Mouse (Mus musculus): ENCODE measurements around the gene Rhbdf2. TPM values are rescaled to one million over a fixed set of nuclear protein-coding genes. Genes with fewer than 3 reads are reported as not detected.
"Not testable (repeated sequence)": the region's sequence is repeated elsewhere in the genome, so short reads cannot be mapped to it uniquely, and the experiment has no call there.

Rhbdf2 gene
- total and polyA plus RNA-seq, 3 experiments = 6.4 to 13.7 TPM; not detected in 1

DNA sequence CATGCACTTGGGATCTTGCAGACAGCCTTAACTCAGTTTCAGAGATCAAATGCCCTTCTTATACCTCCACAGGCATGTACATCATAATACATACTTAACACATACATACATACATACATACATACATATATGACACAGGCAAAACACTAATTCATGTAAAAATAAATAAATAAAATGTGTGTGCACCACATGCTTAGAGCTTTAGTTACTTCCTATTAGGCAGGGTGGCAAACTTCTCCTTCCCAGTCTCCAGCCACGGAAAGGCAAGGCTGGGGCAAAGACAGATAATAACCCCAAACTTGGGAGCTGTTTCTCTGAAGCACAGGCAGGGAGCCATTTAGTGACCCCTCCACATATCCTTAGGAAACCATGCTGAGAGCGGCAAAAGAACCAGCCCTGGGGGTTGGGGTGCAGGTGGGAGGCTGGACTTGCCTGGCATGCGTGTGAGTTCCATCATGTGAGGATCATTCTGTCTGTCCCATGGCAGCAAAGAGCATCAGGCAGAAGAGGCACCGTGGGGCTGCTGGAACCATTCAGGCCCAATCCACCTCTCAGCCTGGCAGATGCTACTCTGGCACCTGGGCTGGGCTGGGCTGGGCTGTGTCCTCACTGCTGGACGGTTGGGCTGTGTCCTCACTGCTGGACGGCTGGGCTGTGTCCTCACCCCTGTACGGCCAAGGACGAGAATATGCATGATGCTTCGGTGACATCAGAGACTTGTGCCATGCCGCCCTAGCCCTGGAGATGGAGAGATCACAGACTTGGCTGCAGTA, at the start of gene Rhbdf2 (continued):
- no peak for TF ChIP-seq TAL1 (IDR thresholded peaks at IDR 0.05; ENCODE audit: low read length)
- no peak for TF ChIP-seq ZKSCAN1 (IDR thresholded peaks at IDR 0.05; ENCODE audit: low read depth, low read length)

DNA sequence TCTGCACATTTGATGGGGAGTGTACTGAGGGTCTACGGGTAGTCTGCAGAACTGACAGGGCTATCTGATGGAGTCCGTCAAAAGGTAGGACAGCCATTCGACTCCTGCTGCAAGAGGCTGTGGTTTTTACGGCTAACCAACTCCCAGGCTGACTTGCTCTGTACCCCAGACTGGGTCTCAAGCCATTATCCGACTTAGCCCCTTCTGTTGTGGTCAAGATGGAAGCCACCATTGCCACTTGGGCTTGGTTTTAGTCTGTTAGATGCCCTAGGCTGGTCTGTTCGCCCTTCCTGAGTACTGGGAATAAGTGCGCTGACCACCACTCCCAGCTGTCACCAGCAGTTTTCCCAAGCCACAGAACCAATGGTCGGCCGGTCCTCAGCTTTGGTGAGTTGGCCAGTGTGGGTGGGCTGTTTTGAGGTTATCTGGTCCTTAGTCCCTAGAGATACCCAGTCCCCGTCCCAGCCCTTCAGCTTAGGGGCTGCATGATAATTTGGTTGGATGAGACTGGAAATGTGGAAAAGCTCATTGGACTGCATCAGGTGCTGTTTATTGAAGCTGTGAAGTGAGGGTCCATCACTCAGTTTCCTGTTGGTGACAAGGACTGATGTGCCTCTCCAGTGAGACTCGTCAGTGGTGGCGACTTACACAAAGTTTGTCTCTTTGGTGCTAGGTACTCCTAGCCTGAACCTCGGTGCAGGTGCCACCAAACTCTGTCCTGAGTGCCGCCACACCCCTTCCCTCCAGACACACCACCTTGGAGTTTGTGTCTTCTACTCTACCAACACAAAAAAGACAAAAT, 49.6 kb upstream of the Rhbdf2 start:
- no peaks in the 10 kb centered on the region for H3K27me3 ChIP-seq (ENCODE audit: control insufficient read depth in 1 of 2, insufficient read depth in 2 of 2, low read length in 2 of 2)
- TF ChIP-seq POLR2A (IDR thresholded peaks at IDR 0.05; ENCODE audit: control insufficient read depth in 1 of 2, insufficient read depth in 1 of 2, low read depth in 1 of 2, low read length in 2 of 2, poor library complexity in 1 of 2) (peak; percentile 42 to 68; a peak in 3 of 4 replicates), MAX (IDR thresholded peaks at IDR 0.05; ENCODE audit: low read length) (no peak), BHLHE40 (IDR thresholded peaks at IDR 0.05; ENCODE audit: borderline replicate concordance, low read depth, low read length) (no peak), SMC3 (IDR thresholded peaks at IDR 0.05; ENCODE audit: low read depth, low read length) (peak; percentile 8; the same call in 1 of the 2 replicates), POLR2AphosphoS2 (IDR thresholded peaks at IDR 0.05; ENCODE audit: low read length) (peak; percentile 96), TAL1 (IDR thresholded peaks at IDR 0.05; ENCODE audit: low read length) (no peak), MAFK (IDR thresholded peaks at IDR 0.05; ENCODE audit: borderline replicate concordance, low read depth, low read length) (no peak), MXI1 (IDR thresholded peaks at IDR 0.05; ENCODE audit: low read depth, low read length) (no peak), SIN3A (IDR thresholded peaks at IDR 0.05; ENCODE audit: low read length) (no peak), E2F4 (IDR thresholded peaks at IDR 0.05; ENCODE audit: borderline replicate concordance, low read depth, low read length) (no peak), ELF1 (IDR thresholded peaks at IDR 0.05; ENCODE audit: low read depth, low read length) (no peak), NRF1 (IDR thresholded peaks at IDR 0.05; ENCODE audit: insufficient read depth, low read depth, low read length, poor library complexity, severe bottlenecking) (no peak), ETS1 (IDR thresholded peaks at IDR 0.05; ENCODE audit: low read depth, low read length) (no peak), TCF12 (IDR thresholded peaks at IDR 0.05; ENCODE audit: low read depth, low read length) (no peak), ZMIZ1 (IDR thresholded peaks at IDR 0.05; ENCODE audit: low read depth, low read length) (peak; percentile 78; the same call in 1 of the 2 replicates), MYC (IDR thresholded peaks at IDR 0.05; ENCODE audit: low read depth, low read length) (peak; percentile 26; the same call in 1 of the 2 replicates), ZC3H11A (IDR thresholded peaks at IDR 0.05; ENCODE audit: low read depth, low read length) (no peak), NELFE (IDR thresholded peaks at IDR 0.05; ENCODE audit: low read depth, low read length) (peak; percentile 33; the same call in 1 of the 2 replicates), ZNF384 (IDR thresholded peaks at IDR 0.05; ENCODE audit: low read depth, low read length) (no peak)
- H3K79me2 ChIP-seq (ENCODE audit: control insufficient read depth, insufficient read depth, low read length, poor library complexity) = peaks cover 35% of the 10 kb centered on the region
- no peaks in the 10 kb centered on the region for H3K9me3 ChIP-seq (replicated peaks; ENCODE audit: insufficient read depth, low read length)
- peak; percentile 46 for DNase-seq (ENCODE audit: low read depth, low spot score)
- H3K36me3 ChIP-seq (ENCODE audit: control insufficient read depth in 1 of 2, insufficient read depth in 2 of 2, low read length in 2 of 2) = peaks cover 11 to 26% of the 10 kb centered on the region in 2 experiments
- no peak overlapping the region for H3K4me3 ChIP-seq (ENCODE audit: control insufficient read depth in 1 of 2, insufficient read depth in 1 of 2, low read depth in 2 of 2, low read length in 2 of 2)
- no peak overlapping the region for H3K9ac ChIP-seq (ENCODE audit: control insufficient read depth, low read depth, low read length, poor library complexity, severe bottlenecking)
- H3K27ac ChIP-seq (ENCODE audit: control insufficient read depth, low read depth, low read length) = no peak overlapping the region
- peaks cover 0 to 17% of the 10 kb centered on the region in 2 experiments; a peak in 2 of 4 replicates for H3K4me1 ChIP-seq (ENCODE audit: control insufficient read depth in 1 of 2, insufficient read depth in 2 of 2, low read length in 2 of 2)

DNA sequence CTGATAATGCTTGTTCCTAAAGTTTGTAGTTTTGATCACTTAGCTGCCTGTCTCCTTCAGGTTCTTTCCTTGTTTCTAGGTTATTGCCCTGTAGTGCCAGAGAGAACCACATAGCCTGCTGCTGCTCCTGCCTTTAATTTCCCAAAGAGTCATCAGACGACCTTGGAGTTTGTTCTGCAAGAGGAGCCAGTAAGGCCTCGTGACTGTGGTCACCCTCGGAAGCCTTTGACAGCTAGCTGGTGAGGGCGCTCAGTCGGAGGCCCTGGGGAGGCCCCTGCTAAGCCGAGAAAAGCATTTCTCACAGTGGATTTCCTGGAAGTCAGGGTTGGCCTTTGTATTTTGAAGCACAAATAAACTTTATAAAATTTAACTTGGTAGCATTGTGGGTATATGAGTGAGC, 48.6 kb upstream of the Rhbdf2 start:
- not testable (repeated sequence) for H3K4me3 ChIP-seq (ENCODE audit: control insufficient read depth in 1 of 2, insufficient read depth in 1 of 2, low read depth in 2 of 2, low read length in 2 of 2); H3K9ac ChIP-seq (ENCODE audit: control insufficient read depth, low read depth, low read length, poor library complexity, severe bottlenecking); DNase-seq (ENCODE audit: low read depth, low spot score); H3K27ac ChIP-seq (ENCODE audit: control insufficient read depth, low read depth, low read length); H3K27me3 ChIP-seq (ENCODE audit: control insufficient read depth in 1 of 2, insufficient read depth in 2 of 2, low read length in 2 of 2); H3K9me3 ChIP-seq (replicated peaks; ENCODE audit: insufficient read depth, low read length)
- Histone ChIP-seq H3K36me3 (ENCODE audit: control insufficient read depth in 1 of 2, insufficient read depth in 2 of 2, low read length in 2 of 2) (peaks cover 11 to 27% of the 10 kb centered on the region in 2 experiments), H3K79me2 (ENCODE audit: control insufficient read depth, insufficient read depth, low read length, poor library complexity) (peaks cover 35% of the 10 kb centered on the region), H3K4me1 (ENCODE audit: control insufficient read depth in 1 of 2, insufficient read depth in 2 of 2, low read length in 2 of 2) (peaks cover 0 to 19% of the 10 kb centered on the region in 2 experiments; a peak in 2 of 4 replicates)
